Comparison of ENCODE assay signal across 30 mouse cellular contexts in genomic region chr3:57463302-57463701, GRCm38 (mm10). TPM values are rescaled to one million over a fixed set of nuclear protein-coding genes. Genes with fewer than 3 reads are reported as not detected.
"Had no signal": no experiment of that assay in that cellular context is flagged by ENCODE, and none has a peak within 500 bp of the region (broad histone marks: within the 10 kb centered on the region; RNA-seq: fewer than 3 reads in every experiment).

No protein-coding gene starts in this region.

- H3K27ac ChIP-seq: intestine, embryonic 15.5 days; kidney, embryonic 15.5 days; left cerebral cortex, adult 2 months; limb, embryonic 12.5 days; limb, embryonic 15.5 days; liver, embryonic 14.5 days; midbrain, embryonic 12.5 days; midbrain, embryonic 15.5 days; neural tube, embryonic 12.5 days; neural tube, embryonic 15.5 days; stomach, postnatal 0 days had no signal

- H3K9ac ChIP-seq: intestine, embryonic 15.5 days; kidney, embryonic 15.5 days; limb, embryonic 12.5 days; limb, embryonic 15.5 days; liver, embryonic 14.5 days; liver, postnatal 0 days; midbrain, embryonic 12.5 days; midbrain, embryonic 15.5 days; neural tube, embryonic 12.5 days; neural tube, embryonic 15.5 days had no signal

- H3K4me2 ChIP-seq: intestine, embryonic 15.5 days; kidney, embryonic 15.5 days; limb, embryonic 12.5 days; limb, embryonic 15.5 days; liver, embryonic 11.5 days; midbrain, embryonic 12.5 days; midbrain, embryonic 15.5 days; neural tube, embryonic 12.5 days; neural tube, embryonic 15.5 days had no signal

- ATAC-seq: intestine, embryonic 15.5 days; liver, postnatal 0 days; midbrain, embryonic 15.5 days had no signal

- H3K4me1 ChIP-seq: intestine, embryonic 15.5 days; limb, embryonic 15.5 days; midbrain, embryonic 12.5 days; midbrain, embryonic 15.5 days; neural tube, embryonic 12.5 days; neural tube, embryonic 15.5 days had no signal

- H3K9me3 ChIP-seq: intestine, embryonic 15.5 days; kidney, embryonic 15.5 days; limb, embryonic 12.5 days; limb, embryonic 15.5 days; midbrain, embryonic 12.5 days; midbrain, embryonic 15.5 days; neural tube, embryonic 12.5 days; neural tube, embryonic 15.5 days had no signal

- H3K36me3 ChIP-seq: midbrain, embryonic 12.5 days; midbrain, embryonic 15.5 days; neural tube, embryonic 12.5 days; neural tube, embryonic 15.5 days had no signal

- H3K4me3 ChIP-seq: intestine, embryonic 15.5 days; kidney, embryonic 15.5 days; left cerebral cortex, adult 2 months; limb, embryonic 12.5 days; limb, embryonic 15.5 days; midbrain, embryonic 12.5 days; midbrain, embryonic 15.5 days; neural tube, embryonic 12.5 days; neural tube, embryonic 15.5 days had no signal

- H3K27me3 ChIP-seq: intestine, embryonic 15.5 days; kidney, embryonic 15.5 days; limb, embryonic 12.5 days; limb, embryonic 15.5 days; midbrain, embryonic 12.5 days; midbrain, embryonic 15.5 days; neural tube, embryonic 12.5 days; neural tube, embryonic 15.5 days had no signal

- DNase-seq: kidney, adult 11 months; kidney, adult 8-10 months; kidney, postnatal 10 days; kidney, postnatal 36 days; layer of hippocampus, postnatal 36 days; left cerebral cortex, postnatal 4 days; liver, postnatal 0 days; right cerebral cortex, adult 18-20 months; right cerebral cortex, postnatal 14 days; right cerebral cortex, postnatal 4 days; thymus, adult 2 months; thymus, postnatal 14 days; thymus, postnatal 4 days had no signal

RNA-seq across cellular contexts. Expression of gene Tm4sf4, which starts 38.2 kb away (rescaled TPM):
- total RNA-seq: layer of hippocampus, adult 8-10 months; layer of hippocampus, postnatal 10 days; layer of hippocampus, postnatal 36 days; left cerebral cortex, adult 2 months; left cerebral cortex, postnatal 14 days; left cerebral cortex, postnatal 4 days; megakaryocyte progenitor cell, adult 5-6 weeks; megakaryocyte-erythroid progenitor cell, adult 5-6 weeks had no signal
- polyA plus RNA-seq: midbrain, embryonic 12.5 days; neural tube, embryonic 12.5 days had no signal
